Mouse (Mus musculus) gastrocnemius, adult 2 months (tissue): ENCODE results near the gene Dlst. TPM values are rescaled to one million over a fixed set of nuclear protein-coding genes. Genes with fewer than 3 reads are reported as not detected.

Experiments used
- DNase-seq: peaks from one replicate; pipeline ENCODE4 v3.0.0; 2022
- H3K27ac ChIP-seq: fragments of 200-600 bp; 2 replicates; pipeline ENCODE4 v1.8.1; 2022; ENCODE audit warnings: mild to moderate bottlenecking
- H3K4me3 ChIP-seq: fragments of 200-600 bp; 2 replicates; pipeline ENCODE4 v1.8.1; 2022; ENCODE audit warnings: mild to moderate bottlenecking, moderate library complexity
- CTCF ChIP-seq: fragments of 200-600 bp; IDR thresholded peaks from 2 replicates; pipeline ENCODE4 v1.8.1; 2022; ENCODE audit warnings: antibody characterized with exemption, mild to moderate bottlenecking, moderate library complexity
- intact Hi-C: fragments of 180-260 bp; cut with DNase I; formaldehyde crosslinking; loops from one replicate; pipeline ENCODE4 v1.15.1; 2025
- total RNA-seq, 2 experiments: library from RNA; stranded (reverse); gene quantifications; 2 replicates each; pipeline ENCODE4 v1.2.3; 2021

Gene Dlst
- total RNA-seq, 2 experiments from 2014 or later = 247 to 365 TPM

DNA sequence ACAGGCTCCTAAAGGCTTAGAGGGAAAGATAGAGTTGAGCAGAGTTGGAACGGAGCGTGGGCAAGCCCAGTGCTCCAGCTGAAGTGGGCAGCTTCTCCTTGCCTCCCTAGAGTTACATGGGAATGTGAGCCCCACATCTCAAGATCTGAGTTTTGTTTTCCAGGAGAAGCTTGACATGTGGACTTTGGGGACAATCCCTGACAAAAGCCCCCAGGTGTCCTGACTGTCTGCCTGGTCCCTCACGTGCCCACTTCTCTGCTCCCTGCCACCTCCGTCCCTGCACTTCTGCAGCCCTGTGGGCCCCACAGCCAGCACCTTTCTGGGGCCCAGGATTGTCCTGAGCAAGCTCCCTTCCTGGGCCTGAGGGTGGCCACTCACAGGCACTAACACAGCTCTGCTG lies 34.2 kb downstream of the Dlst start:
- TF ChIP-seq CTCF = no peak
- DNase-seq = no peak
- intact Hi-C loops = loop anchor here (10.0 kb wide), 1 partner anchor 340 kb away; no protein-coding TSS in a partner anchor
- Histone ChIP-seq H3K4me3 (no peak overlapping the region), H3K27ac (0 out of 2 replicates have a peak overlapping the region, but pooled peaks have one; percentile 20)

DNA sequence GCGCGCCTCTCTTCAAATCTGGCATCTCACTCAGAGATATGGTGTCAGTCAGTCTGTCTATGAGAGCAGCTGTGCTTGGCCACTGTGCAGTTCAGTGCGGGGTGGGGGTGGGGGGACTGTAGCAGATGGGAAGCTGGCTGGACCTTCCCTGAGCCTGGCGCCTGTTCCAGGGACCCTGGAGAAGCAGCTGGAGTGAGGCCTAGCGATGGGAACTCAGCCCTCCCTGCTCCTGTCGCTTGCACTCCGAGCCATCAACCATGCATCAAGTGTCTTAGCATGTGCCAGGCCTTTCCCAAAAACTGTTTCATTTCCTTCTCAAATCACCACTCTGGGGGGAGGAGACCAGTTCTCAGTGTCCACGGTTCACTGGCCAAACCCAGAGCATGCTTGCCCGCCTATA lies 35.0 kb downstream of the Dlst start:
- H3K27ac ChIP-seq = peak overlapping the region; percentile 44
- intact Hi-C loops = loop anchor here (10.0 kb wide), 1 partner anchor 339 kb away; no protein-coding TSS in a partner anchor
- no peak for TF ChIP-seq CTCF
- DNase-seq = peak; percentile 82
- no peak overlapping the region for H3K4me3 ChIP-seq

DNA sequence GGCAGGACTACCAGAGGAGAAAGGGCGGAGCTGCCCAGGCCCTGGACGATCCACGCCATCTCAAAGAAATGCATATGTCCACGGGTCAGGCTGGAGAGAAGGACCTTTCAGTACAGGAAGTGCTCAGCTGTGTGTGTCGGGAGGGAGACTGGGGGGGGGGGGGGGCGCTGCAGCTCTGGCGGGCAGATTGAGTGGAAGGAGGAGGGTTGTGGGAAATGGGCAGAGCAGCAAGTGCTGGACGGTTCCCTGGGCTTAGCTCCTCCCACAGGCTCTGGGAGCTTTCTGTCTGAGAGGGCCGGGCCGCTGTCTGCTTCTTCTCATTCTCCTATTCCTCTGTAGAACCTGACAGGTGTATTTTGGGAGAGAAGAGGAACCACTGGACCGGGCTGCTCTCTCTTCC lies 35.7 kb downstream of the Dlst start:
- H3K27ac ChIP-seq = peak overlapping the region; percentile 44
- no peak for DNase-seq
- no peak overlapping the region for H3K4me3 ChIP-seq
- intact Hi-C loops = loop anchor here (10.0 kb wide), 1 partner anchor 338 kb away; no protein-coding TSS in a partner anchor
- TF ChIP-seq CTCF = no peak

DNA sequence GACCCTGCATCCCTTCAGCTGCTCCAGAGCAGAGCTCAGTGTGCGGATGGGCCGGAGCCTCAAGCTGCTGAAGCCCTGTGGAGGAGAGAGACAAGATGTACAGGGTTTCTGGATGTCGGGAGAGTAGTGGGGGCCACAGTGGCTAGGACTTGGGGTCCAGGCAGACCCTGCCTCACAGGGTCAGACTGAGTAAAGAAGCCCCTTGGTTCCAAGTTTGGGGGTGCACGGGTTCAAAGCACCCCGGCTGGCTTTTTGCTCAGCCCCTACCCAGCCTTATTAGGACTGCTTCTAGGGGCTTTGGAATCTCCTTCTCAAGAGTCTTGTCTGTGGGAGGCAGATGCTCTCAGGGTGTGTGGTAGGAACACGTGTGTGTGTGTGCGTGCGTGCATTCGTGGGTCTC lies 36.2 kb downstream of the Dlst start:
- no peak for TF ChIP-seq CTCF
- no peak overlapping the region for H3K4me3 ChIP-seq
- H3K27ac ChIP-seq = no peak overlapping the region
- DNase-seq = no peak
- intact Hi-C loops = loop anchor here (10.0 kb wide), 1 partner anchor 338 kb away; no protein-coding TSS in a partner anchor

DNA sequence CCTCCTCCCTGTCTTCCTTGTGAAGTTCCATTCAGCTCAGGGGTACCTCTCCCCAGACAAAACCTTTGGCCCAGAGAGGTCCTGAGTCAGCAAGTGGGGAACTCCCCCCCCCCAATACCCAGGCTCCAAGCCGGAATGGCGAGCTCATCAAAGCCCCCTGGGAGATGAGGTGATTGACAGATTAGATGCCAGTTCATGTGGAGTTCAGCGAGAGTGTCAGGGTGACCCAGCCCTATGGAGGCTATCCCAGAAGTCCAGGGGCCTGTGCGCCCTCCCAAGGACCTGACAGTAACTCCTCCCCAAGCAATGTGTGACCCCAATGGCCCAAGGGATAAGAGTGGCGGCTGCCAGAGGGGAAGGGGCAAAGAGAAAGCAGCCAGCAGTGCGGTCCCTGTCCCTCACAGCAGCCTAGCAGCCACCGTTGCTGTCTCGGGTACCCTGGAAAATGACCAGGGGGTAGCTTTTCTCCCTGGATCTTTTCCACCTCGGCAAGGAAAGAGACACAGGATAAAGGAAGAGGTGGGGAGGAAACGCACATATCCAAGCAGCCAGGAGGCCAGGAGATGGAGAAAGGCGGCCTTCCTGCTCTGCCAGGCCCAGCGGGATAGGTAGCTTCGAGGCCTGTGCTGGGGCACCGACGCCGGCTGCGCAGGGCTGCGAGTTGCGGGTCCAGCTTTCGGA lies 39.8 kb downstream of the Dlst start:
- Histone ChIP-seq H3K4me3 (peak overlapping the region; percentile 70), H3K27ac (peak overlapping the region; percentile 76)
- TF ChIP-seq CTCF = no peak
- DNase-seq = no peak
- intact Hi-C loops = no loop called here

DNA sequence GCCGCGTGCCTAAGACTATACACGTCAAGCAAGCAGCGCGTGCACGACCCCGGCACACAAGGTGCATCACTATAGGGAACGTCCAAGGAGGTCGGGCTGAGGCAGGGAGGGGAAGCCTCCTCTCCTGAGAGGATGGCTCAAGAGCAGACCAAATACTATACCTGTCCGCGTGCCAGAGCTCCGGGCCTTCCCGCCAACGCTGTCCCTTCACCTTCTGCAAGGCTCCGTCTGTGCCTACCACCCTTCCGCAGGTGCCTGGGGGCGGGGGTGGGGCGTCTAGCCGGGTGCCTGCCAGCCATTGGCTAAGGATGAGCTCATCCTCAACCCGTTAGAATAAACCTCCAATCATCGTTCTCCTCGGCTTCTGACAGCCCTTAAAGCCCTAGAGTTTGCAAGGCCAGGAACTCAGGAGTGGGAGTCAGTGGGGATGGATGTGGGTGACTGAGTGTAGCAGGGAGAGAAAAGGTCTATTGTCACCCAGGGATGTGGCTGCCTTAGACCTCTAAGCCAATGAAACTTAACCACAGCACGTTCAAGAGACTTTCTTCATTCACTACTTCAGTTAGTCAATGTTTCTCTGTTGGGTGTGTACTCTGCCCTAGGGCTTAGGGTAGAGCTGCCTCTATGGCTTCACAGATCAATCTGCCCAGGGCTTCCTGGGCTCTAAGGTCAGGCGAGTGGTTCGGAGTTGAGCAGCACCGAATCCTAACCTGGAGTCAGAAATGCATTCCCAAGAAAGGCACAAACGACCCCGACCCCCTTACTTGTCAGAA lies 40.6 kb downstream of the Dlst start, which contains the start of gene Rps6kl1:
Rps6kl1 (minus strand) TSS at position 263 of the 773 bp plus-strand sequence.
- TF ChIP-seq CTCF = no peak
- intact Hi-C loops = no loop called here
- Histone ChIP-seq H3K4me3 (peak within 1 kb of the TSS; percentile 70), H3K27ac (peak within 1 kb of the TSS; percentile 76)
- no peak for DNase-seq

DNA sequence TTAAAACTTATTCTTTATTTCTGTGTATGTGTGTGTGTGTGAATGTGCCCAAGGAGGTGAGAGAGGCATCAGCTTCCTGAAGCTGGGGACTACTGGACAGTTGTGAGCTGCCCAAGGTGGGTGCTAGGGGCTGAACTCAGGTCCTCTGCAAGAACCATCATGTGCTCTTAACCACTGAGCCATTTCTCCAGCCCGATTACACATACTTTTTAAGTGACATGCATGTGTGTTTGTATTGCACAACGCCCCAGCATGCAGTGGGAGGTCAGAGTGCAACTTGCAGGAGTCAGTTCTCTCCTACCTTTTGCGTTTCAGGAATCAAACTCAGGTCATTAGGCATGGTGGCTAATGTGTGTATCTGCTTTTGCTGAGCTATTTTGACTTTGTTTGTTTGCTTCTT lies 42.4 kb downstream of the Dlst start:
- intact Hi-C loops = no loop called here
- Histone ChIP-seq H3K4me3 (no peak overlapping the region), H3K27ac (no peak overlapping the region)
- no peak for DNase-seq
- no peak for TF ChIP-seq CTCF

DNA sequence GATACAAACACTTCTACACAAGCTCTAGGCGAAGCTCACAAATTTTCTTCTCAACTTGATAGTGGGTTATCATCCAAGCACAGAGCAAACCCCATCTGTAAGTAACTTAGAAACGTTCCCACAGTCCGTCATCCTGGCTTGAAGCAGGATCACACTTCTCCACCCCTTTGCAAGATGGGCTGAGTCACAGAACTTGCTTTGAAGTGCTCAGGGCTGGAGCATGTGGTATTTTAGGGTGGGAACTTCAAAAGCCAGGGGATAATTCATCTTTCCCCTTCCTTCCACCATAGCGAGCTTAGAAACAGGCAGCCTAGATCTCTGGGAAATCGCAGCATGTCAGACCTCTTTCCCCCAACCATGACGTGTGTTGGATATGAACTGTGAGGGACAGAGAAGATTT lies 45.7 kb downstream of the Dlst start:
- Histone ChIP-seq H3K4me3 (no peak overlapping the region), H3K27ac (peak overlapping the region; percentile 4; the same call in 1 of the 2 replicates)
- DNase-seq = no peak
- no peak for TF ChIP-seq CTCF
- intact Hi-C loops = no loop called here

DNA sequence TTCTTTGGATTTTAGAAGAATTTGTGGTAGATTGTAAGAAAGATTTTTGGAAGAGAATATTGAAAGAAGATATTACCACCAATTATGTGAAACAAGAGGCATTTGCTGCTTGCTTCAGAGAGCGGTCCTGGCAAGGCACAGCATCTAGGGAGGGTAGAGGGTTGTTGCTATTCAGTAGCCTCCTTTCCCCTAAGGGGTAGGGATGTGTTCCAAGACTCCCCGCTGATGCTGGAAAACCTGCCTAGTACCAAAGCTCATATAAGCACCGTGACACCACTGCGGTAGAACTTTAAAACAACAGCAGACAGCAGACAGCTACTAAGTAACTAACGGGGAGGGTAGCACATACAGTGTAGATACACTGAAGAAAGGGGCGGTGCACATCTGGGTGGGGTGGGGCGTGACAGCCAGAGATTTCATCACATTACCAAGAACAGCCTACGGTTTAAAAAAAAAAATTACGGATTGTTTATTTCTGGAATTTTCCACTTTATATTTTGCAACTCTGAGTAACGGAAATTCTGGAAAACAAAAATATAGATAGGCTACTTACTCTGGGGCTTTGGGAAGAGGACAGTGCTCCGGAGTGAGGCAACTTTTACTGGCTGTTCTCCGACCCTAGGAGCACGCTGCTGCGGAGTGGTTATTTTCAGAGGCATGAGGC lies 47.3 kb downstream of the Dlst start:
- DNase-seq = no peak
- intact Hi-C loops = no loop called here

DNA sequence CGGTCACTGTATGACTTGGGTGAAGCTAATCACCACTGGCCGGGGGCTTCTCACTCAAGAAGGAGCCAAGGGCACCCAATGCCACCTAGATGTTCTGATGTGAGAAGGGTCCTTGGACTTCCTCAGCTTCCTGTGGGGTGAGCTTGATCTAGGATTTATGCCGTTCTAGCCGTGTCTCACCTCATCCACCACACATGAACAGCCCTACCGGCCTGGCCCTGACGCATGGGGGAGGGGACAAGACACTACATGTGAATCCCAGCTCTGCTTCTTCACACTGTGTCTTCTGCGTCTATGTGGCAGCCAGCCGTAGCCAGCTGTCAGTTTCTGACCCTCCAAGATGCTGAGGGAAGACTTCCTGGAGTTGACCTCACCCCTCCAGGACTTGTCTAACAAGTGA lies 48.2 kb downstream of the Dlst start:
- intact Hi-C loops = no loop called here
- no peak for TF ChIP-seq CTCF
- no peak for DNase-seq
- Histone ChIP-seq H3K4me3 (no peak overlapping the region), H3K27ac (peak overlapping the region; percentile 74)

More for the DNA sequence above, 47.3 kb downstream of the Dlst start:
- Histone ChIP-seq H3K4me3 (no peak overlapping the region), H3K27ac (peak overlapping the region; percentile 74)
- no peak for TF ChIP-seq CTCF

DNA sequence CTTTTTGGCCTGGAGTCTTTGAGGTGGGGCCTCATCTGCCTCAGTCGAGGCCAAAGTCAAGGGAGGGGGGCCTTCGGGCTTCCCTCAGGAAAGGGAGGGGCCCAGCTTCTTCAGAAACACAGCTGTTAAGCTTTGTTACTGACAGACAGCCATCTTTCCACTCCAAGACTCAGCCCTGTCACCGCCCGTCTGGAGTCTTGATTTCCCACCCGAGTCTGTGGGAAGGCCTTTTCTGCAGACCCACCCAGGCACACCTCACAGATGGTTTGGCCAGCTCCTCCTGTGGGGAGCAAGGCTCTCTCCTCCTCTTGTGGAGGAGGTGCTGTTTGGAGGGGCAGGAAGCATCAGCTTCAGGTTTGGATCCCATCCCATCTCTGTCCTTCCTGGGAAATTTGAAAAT lies 49.0 kb downstream of the Dlst start:
- intact Hi-C loops = no loop called here
- H3K27ac ChIP-seq = peak overlapping the region; percentile 74
- no peak overlapping the region for H3K4me3 ChIP-seq
- no peak for TF ChIP-seq CTCF
- peak; percentile 67 for DNase-seq

DNA sequence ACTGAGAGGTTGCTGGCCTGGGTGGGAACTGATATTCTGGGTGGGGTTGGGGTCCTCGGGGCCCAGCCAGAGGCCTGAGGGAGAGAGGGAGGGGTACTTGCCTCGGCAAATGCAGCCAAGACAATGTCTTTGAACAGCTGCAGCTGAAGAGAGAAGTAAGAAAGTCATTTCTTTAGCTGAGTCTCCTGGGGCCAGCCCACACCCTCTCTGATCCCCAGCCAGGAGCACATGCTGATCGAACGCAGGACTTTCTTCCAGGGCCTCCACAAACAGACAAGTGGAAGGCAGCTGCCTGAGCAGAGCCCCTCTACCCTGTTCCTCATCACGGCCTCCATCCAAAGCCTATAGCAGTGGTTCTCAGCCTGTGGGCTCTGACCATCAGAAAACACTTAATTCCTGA lies 54.4 kb downstream of the Dlst start:
- Histone ChIP-seq H3K27ac (peak overlapping the region; percentile 57), H3K4me3 (no peak overlapping the region)
- no peak for TF ChIP-seq CTCF
- intact Hi-C loops = loop anchor here (5.0 kb wide), 1 partner anchor 122 kb away; the partner anchor contains the start of genes Acyp1 and Zc2hc1c
- peak; percentile 80 for DNase-seq
